Mouse (Mus musculus) small intestine, adult 2 months (tissue): ENCODE data around the gene Ppil6. TPM values are rescaled to one million over a fixed set of nuclear protein-coding genes. Genes with fewer than 3 reads are reported as not detected.
"Not testable (repeated sequence)": the region's sequence is repeated elsewhere in the genome, so short reads cannot be mapped to it uniquely, and the experiment has no call there.

Source experiments
- H3K27ac ChIP-seq: fragments of 200-500 bp; 2 replicates; pipeline ENCODE4 v1.5.1; 2012; ENCODE audit warnings: low read depth, low read length, control low read depth, inconsistent platforms; ENCODE audit not compliant: insufficient read depth
- H3K27me3 ChIP-seq: fragments of 200-500 bp; 2 replicates; pipeline ENCODE4 v1.6.1; 2012; ENCODE audit warnings: mild to moderate bottlenecking, moderate library complexity, low read length, inconsistent platforms; ENCODE audit not compliant: control insufficient read depth, insufficient read depth
- H3K36me3 ChIP-seq: fragments of 200-500 bp; 2 replicates; pipeline ENCODE4 v1.6.1; 2012; ENCODE audit warnings: mild to moderate bottlenecking, low read length, control low read depth, inconsistent platforms; ENCODE audit not compliant: control insufficient read depth, insufficient read depth
- H3K4me1 ChIP-seq: fragments of 200-500 bp; 2 replicates; pipeline ENCODE4 v1.6.1; 2012; ENCODE audit warnings: low read length, inconsistent platforms, mixed read lengths; ENCODE audit not compliant: control insufficient read depth, insufficient read depth, insufficient read length
- H3K4me3 ChIP-seq: fragments of 200-500 bp; 2 replicates; pipeline ENCODE4 v1.5.1; 2012; ENCODE audit warnings: low read depth, mild to moderate bottlenecking, control low read depth, inconsistent platforms, low read length, moderate library complexity
- CTCF ChIP-seq: fragments of 200-500 bp; IDR thresholded peaks from 2 replicates; pipeline ENCODE4 v1.5.1; 2012; ENCODE audit warnings: low read depth, mild to moderate bottlenecking, control low read depth, inconsistent platforms, low read length, moderate library complexity, mixed read lengths; ENCODE audit not compliant: insufficient replicate concordance, insufficient read length; ENCODE audit errors: extremely low read depth
- POLR2A ChIP-seq: fragments of 200-500 bp; IDR thresholded peaks from 2 replicates; pipeline ENCODE4 v1.6.1; 2012; ENCODE audit warnings: low read depth, mild to moderate bottlenecking, control low read depth, inconsistent platforms, low read length, moderate library complexity
- WGBS: fragments of 180-500 bp; shearing (Covaris S2); methylation state at CpG from one replicate; pipeline ENCODE4 v1.1.7; 2018; 5-methylcytosine and 5-hydroxymethylcytosine counted together
- polyA plus RNA-seq: library from polyadenylated mRNA; depleted of rRNA; stranded (reverse); fragments of >200 nt; gene quantifications from 2 replicates; pipeline ENCODE4 v1.2.3, GENCODE M21; 2012

Gene Ppil6
- polyA plus RNA-seq, 1 experiment, result 0.15 TPM

DNA sequence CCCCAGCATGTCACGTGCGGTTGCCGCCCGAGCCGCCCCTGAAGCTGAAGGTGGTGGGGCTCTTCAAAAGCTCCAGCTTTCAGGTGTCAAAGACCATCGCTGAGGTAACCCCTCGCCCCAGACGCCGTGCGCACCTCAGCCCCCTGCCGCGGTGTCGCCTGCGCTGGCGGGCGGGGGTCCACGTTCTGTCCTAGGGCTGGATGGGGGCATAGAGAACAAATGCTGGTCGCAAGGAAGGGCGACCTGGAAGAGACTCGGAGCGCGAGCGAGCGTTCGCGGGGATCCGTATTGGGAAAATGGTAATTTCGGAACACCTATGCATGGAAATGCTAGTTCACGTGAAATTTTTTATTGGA, 257 bp downstream of the Ppil6 start:
- no peaks in the 10 kb centered on the region for H3K27me3 ChIP-seq
- peak overlapping the region; percentile 85 for H3K4me3 ChIP-seq
- H3K36me3 ChIP-seq, result peaks cover 25% of the 10 kb centered on the region
- H3K27ac ChIP-seq, result no peak overlapping the region
- TF ChIP-seq CTCF (no peak), POLR2A (no peak)
- WGBS, result under 1% methylated on average over 29 of the region's 29 CpGs
- H3K4me1 ChIP-seq, result peaks cover 19% of the 10 kb centered on the region

DNA sequence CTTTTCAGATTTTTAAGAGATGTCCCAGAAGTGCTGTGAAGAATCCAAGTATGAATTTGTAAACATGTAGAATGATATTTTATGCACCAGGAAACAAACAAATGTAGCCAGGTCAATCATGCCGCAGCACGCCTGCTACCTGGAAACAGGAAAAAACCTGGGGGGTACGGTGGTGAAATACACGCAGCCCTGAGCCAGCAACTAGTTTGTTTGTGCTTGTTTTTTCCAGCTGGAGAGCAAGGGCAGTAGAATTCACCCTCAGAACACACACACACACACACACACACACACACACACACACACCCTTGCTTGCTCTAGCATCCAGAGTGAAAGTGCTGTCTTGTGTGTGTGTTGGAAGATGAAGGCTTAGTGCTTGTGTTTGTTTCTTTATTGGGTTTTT, 872 bp downstream of the Ppil6 start:
- peaks cover 19% of the 10 kb centered on the region for H3K4me1 ChIP-seq
- H3K4me3 ChIP-seq, result no peak overlapping the region
- TF ChIP-seq CTCF, result no peak
- no peak for TF ChIP-seq POLR2A
- peaks cover 19% of the 10 kb centered on the region for H3K36me3 ChIP-seq
- H3K27ac ChIP-seq, result no peak overlapping the region
- WGBS, result 10% methylated on average over 4 of the region's 4 CpGs
- H3K27me3 ChIP-seq, result no peaks in the 10 kb centered on the region

DNA sequence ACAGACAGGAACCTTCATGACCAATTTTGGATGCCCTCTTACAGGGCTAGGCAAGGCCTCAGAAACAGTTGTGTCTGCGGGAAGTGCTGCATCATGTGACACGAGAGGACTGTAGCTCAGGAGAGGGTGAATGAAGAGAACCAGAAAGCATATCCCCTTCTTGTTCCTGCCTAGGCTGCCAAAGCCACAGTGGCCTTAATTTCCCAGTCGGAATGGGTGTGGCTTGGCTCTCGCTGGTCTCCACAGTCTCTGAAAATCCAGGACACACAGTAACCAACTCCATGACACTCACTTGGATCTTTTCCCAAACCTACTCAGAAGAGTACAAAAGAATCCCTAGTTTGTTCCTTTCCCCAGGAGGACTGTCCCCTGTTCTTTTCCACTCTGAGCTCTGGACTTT, 10.7 kb downstream of the Ppil6 start:
- Histone ChIP-seq H3K4me3 (no peak overlapping the region), H3K36me3 (no peaks in the 10 kb centered on the region), H3K4me1 (no peaks in the 10 kb centered on the region), H3K27ac (no peak overlapping the region), H3K27me3 (no peaks in the 10 kb centered on the region)
- 34% methylated on average over 4 of the region's 4 CpGs for WGBS
- TF ChIP-seq POLR2A, result no peak
- TF ChIP-seq CTCF, result no peak

DNA sequence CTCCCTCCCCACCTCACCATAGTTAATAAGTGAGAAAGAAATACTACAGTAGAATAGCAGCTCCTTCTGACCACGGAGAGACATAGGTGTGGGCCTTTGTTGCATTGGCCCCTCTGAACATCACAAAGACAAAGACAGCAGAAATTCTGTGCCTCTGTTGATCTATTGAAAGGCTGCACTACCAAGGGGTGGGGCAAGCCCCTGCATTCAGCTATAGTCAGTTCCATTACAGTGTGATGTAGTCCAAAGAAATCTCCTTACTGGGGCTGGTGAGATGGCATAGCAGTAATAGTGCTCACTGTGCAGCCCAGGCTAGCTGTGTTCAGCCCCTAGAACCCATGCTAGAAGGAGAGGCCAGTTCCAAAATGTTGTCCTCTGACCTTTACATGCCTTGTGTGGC, 14.8 kb downstream of the Ppil6 start:
- 88% methylated on average over 1 of the region's 1 CpGs for WGBS
- Histone ChIP-seq H3K27me3 (no peaks in the 10 kb centered on the region), H3K36me3 (no peaks in the 10 kb centered on the region), H3K4me1 (no peaks in the 10 kb centered on the region), H3K4me3 (no peak overlapping the region), H3K27ac (no peak overlapping the region)
- TF ChIP-seq CTCF (no peak), POLR2A (no peak)

DNA sequence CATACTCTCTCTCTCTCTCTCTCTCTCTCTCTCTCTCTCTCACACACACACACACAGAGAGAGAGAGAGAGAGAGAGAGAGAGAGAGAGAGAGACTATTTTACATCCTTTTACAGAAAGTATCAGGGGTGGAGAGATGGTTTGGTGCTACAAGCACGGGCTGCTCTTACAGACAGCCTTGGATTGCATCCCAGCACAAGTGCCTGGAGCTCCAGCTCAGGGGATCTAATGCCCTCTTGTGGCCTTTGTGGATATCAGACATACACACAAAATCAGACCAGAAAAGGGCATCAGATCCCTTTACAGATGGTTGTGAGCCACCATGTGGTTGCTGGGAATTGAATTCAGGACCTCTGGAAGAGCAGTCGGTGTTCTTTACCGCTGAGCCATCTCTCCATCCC, 15.2 kb downstream of the Ppil6 start:
- H3K4me1 ChIP-seq, H3K27ac ChIP-seq, H3K36me3 ChIP-seq, H3K27me3 ChIP-seq, H3K4me3 ChIP-seq: not testable (repeated sequence)
- peak; percentile 71; the same call in 1 of the 2 replicates for TF ChIP-seq CTCF
- 4% methylated on average over 3 of the region's 3 CpGs for WGBS

DNA sequence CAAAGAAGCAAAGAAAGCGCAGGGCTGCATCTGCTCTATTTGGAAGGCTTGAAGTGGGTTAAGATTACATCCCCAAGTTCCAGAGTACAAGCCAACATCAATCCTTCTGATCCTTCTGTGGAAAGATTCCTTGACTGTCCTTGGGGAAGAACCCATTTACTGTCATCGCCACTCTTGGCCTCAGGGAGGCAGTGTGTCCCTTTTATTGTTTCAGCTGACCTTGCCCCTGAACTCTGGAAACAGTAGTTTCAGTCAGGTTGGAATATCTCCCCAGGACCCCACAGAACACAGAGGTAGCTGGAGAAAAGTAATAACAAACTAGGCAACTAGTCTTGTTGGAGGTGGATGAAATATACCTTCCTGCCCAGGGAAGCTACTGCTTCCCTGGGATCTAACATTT, 18.9 kb downstream of the Ppil6 start:
- WGBS, result 50% methylated on average over 2 of the region's 2 CpGs
- TF ChIP-seq CTCF (peak; percentile 35; the same call in 1 of the 2 replicates), POLR2A (no peak)
- Histone ChIP-seq H3K4me1 (no peaks in the 10 kb centered on the region), H3K4me3 (no peak overlapping the region), H3K27me3 (no peaks in the 10 kb centered on the region), H3K36me3 (no peaks in the 10 kb centered on the region), H3K27ac (no peak overlapping the region)

DNA sequence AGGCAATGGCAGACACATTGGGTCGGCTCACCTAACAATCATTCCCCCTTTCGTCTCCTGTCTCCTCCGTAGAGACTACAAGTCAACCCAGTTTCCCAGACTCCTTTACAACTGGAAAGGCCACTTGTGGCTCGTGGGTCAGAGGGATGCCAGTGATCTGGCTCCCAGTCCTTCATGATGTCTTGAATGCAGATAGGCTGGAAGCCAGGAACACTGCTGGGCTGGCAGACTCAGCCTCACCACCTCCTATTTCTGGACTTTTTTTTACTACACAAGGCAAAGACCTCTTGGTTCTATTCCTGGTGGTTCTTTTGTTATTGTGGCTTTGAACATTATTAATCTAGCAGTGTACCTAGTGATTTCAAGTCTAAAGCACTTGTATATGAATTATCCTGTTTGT, 24.1 kb downstream of the Ppil6 start:
- Histone ChIP-seq H3K27ac (no peak overlapping the region), H3K4me1 (no peaks in the 10 kb centered on the region), H3K27me3 (no peaks in the 10 kb centered on the region), H3K36me3 (no peaks in the 10 kb centered on the region), H3K4me3 (no peak overlapping the region)
- WGBS, result 72% methylated on average over 4 of the region's 4 CpGs
- TF ChIP-seq CTCF (no peak), POLR2A (no peak)

DNA sequence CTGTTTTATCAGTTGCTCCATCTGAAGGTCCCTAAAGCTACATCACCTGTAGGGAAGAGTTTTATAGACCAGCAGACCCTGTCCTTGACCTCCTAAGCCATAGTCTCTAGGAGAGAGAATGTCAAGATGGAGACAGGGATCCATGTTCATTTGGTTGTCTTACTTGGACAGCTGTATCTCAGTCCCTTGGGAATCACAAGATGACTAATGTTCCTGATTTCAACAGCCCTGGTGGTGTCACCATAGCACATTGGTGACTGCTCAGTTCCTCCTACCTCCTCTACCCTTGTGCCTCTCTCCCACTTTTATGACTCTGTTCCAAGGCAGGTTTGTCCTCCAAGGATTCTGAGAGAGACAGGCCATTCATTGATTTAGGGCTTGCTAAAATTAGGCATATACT, 24.7 kb downstream of the Ppil6 start:
- Histone ChIP-seq H3K4me3 (no peak overlapping the region), H3K4me1 (no peaks in the 10 kb centered on the region), H3K36me3 (no peaks in the 10 kb centered on the region), H3K27me3 (no peaks in the 10 kb centered on the region), H3K27ac (no peak overlapping the region)
- TF ChIP-seq CTCF (no peak), POLR2A (no peak)
